ENCODE assay signal across 17 mouse cellular contexts in the genomic region with DNA sequence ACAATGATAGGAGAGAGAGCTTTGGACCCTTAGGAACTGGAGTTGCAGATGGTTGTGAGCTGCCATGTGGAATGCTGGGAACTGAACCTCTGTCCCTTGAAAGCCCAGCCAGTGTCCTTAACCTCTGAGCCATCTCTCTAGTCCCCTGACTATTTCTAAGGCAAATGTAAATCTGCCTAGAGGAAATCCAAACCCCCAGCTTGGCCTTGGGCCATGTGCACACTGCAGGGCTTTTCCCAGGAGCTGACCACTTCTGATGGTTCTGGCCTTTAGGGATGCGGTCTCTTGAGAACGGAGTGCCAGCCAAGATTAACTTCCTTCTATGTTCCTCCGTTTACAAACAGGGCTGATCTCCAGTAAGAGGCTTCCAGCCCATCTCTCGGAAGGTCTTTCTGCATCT.
"Had no signal": no experiment of that assay in that cellular context is flagged by ENCODE, and none has a peak within 500 bp of the region (broad histone marks: within the 10 kb centered on the region; RNA-seq: fewer than 3 reads in every experiment).

No protein-coding gene starts in this region.

- H3K27me3 ChIP-seq: limb, embryonic 12.5 days; liver, embryonic 13.5 days; megakaryocyte, embryonic 14.5 days; midbrain, embryonic 13.5 days; neural tube, embryonic 15.5 days had no signal

- H3K36me3 ChIP-seq: limb, embryonic 12.5 days; liver, embryonic 13.5 days; midbrain, embryonic 13.5 days; neural tube, embryonic 15.5 days had no signal

- DNase-seq: kidney, adult 8-10 months; kidney, postnatal 36 days; liver; liver, embryonic 13.5 days; liver, postnatal 0 days; right cerebral cortex, adult 18-20 months; thymus, adult 2 months; thymus, postnatal 25 days had no signal

- H3K4me1 ChIP-seq: midbrain, embryonic 13.5 days; neural tube, embryonic 15.5 days had no signal

- H3K27ac ChIP-seq: kidney, postnatal 0 days; layer of hippocampus, adult 2 months; limb, embryonic 12.5 days; liver, embryonic 13.5 days; macrophage; midbrain, embryonic 13.5 days; neural tube, embryonic 15.5 days had no signal

- H3K4me3 ChIP-seq: layer of hippocampus, adult 2 months; limb, embryonic 12.5 days; liver, embryonic 13.5 days; midbrain, embryonic 13.5 days; myocyte; neural tube, embryonic 15.5 days had no signal

- H3K9me3 ChIP-seq: limb, embryonic 12.5 days; liver, embryonic 13.5 days; midbrain, embryonic 13.5 days; neural tube, embryonic 15.5 days had no signal

- H3K4me2 ChIP-seq: limb, embryonic 12.5 days; liver, embryonic 13.5 days; midbrain, embryonic 13.5 days; neural tube, embryonic 15.5 days had no signal

- H3K9ac ChIP-seq: limb, embryonic 12.5 days; liver, embryonic 13.5 days; liver, postnatal 0 days; midbrain, embryonic 13.5 days; neural tube, embryonic 15.5 days had no signal

- ATAC-seq: intestine, postnatal 0 days; liver, postnatal 0 days; midbrain, embryonic 13.5 days had no signal
